Mouse (Mus musculus): Measurements from ENCODE around the gene Dnah17. TPM values are rescaled to one million over a fixed set of nuclear protein-coding genes. Genes with fewer than 3 reads are reported as not detected.

Dnah17 gene
- polyA plus RNA-seq, 1 experiment from 2014 or later: 0.17 TPM

- H3K4me2 ChIP-seq (ENCODE audit: low read depth, low read length, severe bottlenecking): no peak overlapping the region
- no peak for DNase-seq (ENCODE audit: low spot score)
- H3K4me3 ChIP-seq (ENCODE audit: low read depth, low read length): no peak overlapping the region
- no peaks in the 10 kb centered on the region for H3K36me3 ChIP-seq (ENCODE audit: control insufficient read depth, insufficient read depth, low read length)
- no peaks in the 10 kb centered on the region for H3K9me3 ChIP-seq (ENCODE audit: control insufficient read depth, low read length)
- no peaks in the 10 kb centered on the region for H3K4me1 ChIP-seq (replicated peaks; ENCODE audit: control insufficient read depth, insufficient read depth, low read length)
- ATAC-seq (replicated peaks; ENCODE audit: low FRiP score): no peak
- 90% methylated on average over 9 of the region's 9 CpGs for WGBS
- H3K9ac ChIP-seq (ENCODE audit: low read length): no peak overlapping the region
- H3K27me3 ChIP-seq (ENCODE audit: control insufficient read depth, insufficient read depth, low read length): no peaks in the 10 kb centered on the region
- no peak overlapping the region for H3K27ac ChIP-seq (ENCODE audit: low read depth, low read length)
Observed at GRCm38 (mm10) chr11:118150115-118150701, 19.8 kb upstream of the Dnah17 start.

GRCm38 (mm10) chr11:118147877-118148637 lies 17.6 kb upstream of the Dnah17 start:
- Histone ChIP-seq H3K9ac (ENCODE audit: low read length) (no peak overlapping the region), H3K4me1 (replicated peaks; ENCODE audit: control insufficient read depth, insufficient read depth, low read length) (no peaks in the 10 kb centered on the region), H3K36me3 (ENCODE audit: control insufficient read depth, insufficient read depth, low read length) (no peaks in the 10 kb centered on the region), H3K4me2 (ENCODE audit: low read depth, low read length, severe bottlenecking) (no peak overlapping the region), H3K27ac (ENCODE audit: low read depth, low read length) (no peak overlapping the region), H3K4me3 (ENCODE audit: low read depth, low read length) (no peak overlapping the region), H3K9me3 (ENCODE audit: control insufficient read depth, low read length) (no peaks in the 10 kb centered on the region), H3K27me3 (ENCODE audit: control insufficient read depth, insufficient read depth, low read length) (no peaks in the 10 kb centered on the region)
- WGBS: 77% methylated on average over 9 of the region's 9 CpGs
- ATAC-seq (replicated peaks; ENCODE audit: low FRiP score) (no peak), DNase-seq (ENCODE audit: low spot score) (no peak)

- Histone ChIP-seq H3K4me1 (replicated peaks; ENCODE audit: control insufficient read depth, insufficient read depth, low read length) (no peaks in the 10 kb centered on the region; the same call in 1 of the 2 replicates), H3K27ac (ENCODE audit: low read depth, low read length) (no peak overlapping the region), H3K9me3 (ENCODE audit: control insufficient read depth, low read length) (no peaks in the 10 kb centered on the region), H3K4me2 (ENCODE audit: low read depth, low read length, severe bottlenecking) (no peak overlapping the region), H3K27me3 (ENCODE audit: control insufficient read depth, insufficient read depth, low read length) (no peaks in the 10 kb centered on the region), H3K4me3 (ENCODE audit: low read depth, low read length) (no peak overlapping the region), H3K9ac (ENCODE audit: low read length) (no peak overlapping the region), H3K36me3 (ENCODE audit: control insufficient read depth, insufficient read depth, low read length) (no peaks in the 10 kb centered on the region)
- 95% methylated on average over 10 of the region's 10 CpGs for WGBS
- DNase-seq (ENCODE audit: low spot score) (no peak), ATAC-seq (replicated peaks; ENCODE audit: low FRiP score) (no peak)
Observed at GRCm38 (mm10) chr11:118146446-118146845, 16.0 kb upstream of the Dnah17 start.

GRCm38 (mm10) chr11:118145771-118146351 lies 15.4 kb upstream of the Dnah17 start:
- Histone ChIP-seq H3K36me3 (ENCODE audit: control insufficient read depth, insufficient read depth, low read length) (no peaks in the 10 kb centered on the region), H3K9me3 (ENCODE audit: control insufficient read depth, low read length) (no peaks in the 10 kb centered on the region), H3K4me3 (ENCODE audit: low read depth, low read length) (no peak overlapping the region), H3K9ac (ENCODE audit: low read length) (no peak overlapping the region), H3K27me3 (ENCODE audit: control insufficient read depth, insufficient read depth, low read length) (no peaks in the 10 kb centered on the region), H3K4me1 (replicated peaks; ENCODE audit: control insufficient read depth, insufficient read depth, low read length) (no peaks in the 10 kb centered on the region; the same call in 1 of the 2 replicates), H3K4me2 (ENCODE audit: low read depth, low read length, severe bottlenecking) (no peak overlapping the region), H3K27ac (ENCODE audit: low read depth, low read length) (no peak overlapping the region)
- 85% methylated on average over 16 of the region's 16 CpGs for WGBS
- DNase-seq (ENCODE audit: low spot score): no peak
- ATAC-seq (replicated peaks; ENCODE audit: low FRiP score): no peak

GRCm38 (mm10) chr11:118145092-118145491 lies 14.7 kb upstream of the Dnah17 start:
- H3K27me3 ChIP-seq (ENCODE audit: control insufficient read depth, insufficient read depth, low read length): no peaks in the 10 kb centered on the region
- WGBS: 94% methylated on average over 4 of the region's 4 CpGs
- DNase-seq (ENCODE audit: low spot score): no peak

GRCm38 (mm10) chr11:118143731-118144130 lies 13.3 kb upstream of the Dnah17 start:
- no peak overlapping the region for H3K4me3 ChIP-seq (ENCODE audit: low read depth, low read length)
- H3K9me3 ChIP-seq (ENCODE audit: control insufficient read depth, low read length): no peaks in the 10 kb centered on the region
- 92% methylated on average over 4 of the region's 4 CpGs for WGBS
- no peaks in the 10 kb centered on the region for H3K27me3 ChIP-seq (ENCODE audit: control insufficient read depth, insufficient read depth, low read length)
- DNase-seq (ENCODE audit: low spot score) (no peak), ATAC-seq (replicated peaks; ENCODE audit: low FRiP score) (no peak)
- no peak overlapping the region for H3K27ac ChIP-seq (ENCODE audit: low read depth, low read length)
- no peaks in the 10 kb centered on the region for H3K36me3 ChIP-seq (ENCODE audit: control insufficient read depth, insufficient read depth, low read length)
- no peak overlapping the region for H3K4me2 ChIP-seq (ENCODE audit: low read depth, low read length, severe bottlenecking)
- H3K9ac ChIP-seq (ENCODE audit: low read length): no peak overlapping the region
- no peaks in the 10 kb centered on the region; the same call in 1 of the 2 replicates for H3K4me1 ChIP-seq (replicated peaks; ENCODE audit: control insufficient read depth, insufficient read depth, low read length)

More at GRCm38 (mm10) chr11:118145092-118145491, 14.7 kb upstream of the Dnah17 start:
- Histone ChIP-seq H3K4me1 (replicated peaks; ENCODE audit: control insufficient read depth, insufficient read depth, low read length) (no peaks in the 10 kb centered on the region; the same call in 1 of the 2 replicates), H3K4me2 (ENCODE audit: low read depth, low read length, severe bottlenecking) (no peak overlapping the region), H3K27ac (ENCODE audit: low read depth, low read length) (no peak overlapping the region), H3K4me3 (ENCODE audit: low read depth, low read length) (no peak overlapping the region), H3K9me3 (ENCODE audit: control insufficient read depth, low read length) (no peaks in the 10 kb centered on the region), H3K36me3 (ENCODE audit: control insufficient read depth, insufficient read depth, low read length) (no peaks in the 10 kb centered on the region), H3K9ac (ENCODE audit: low read length) (no peak overlapping the region)
- no peak for ATAC-seq (replicated peaks; ENCODE audit: low FRiP score)

- ATAC-seq (replicated peaks; ENCODE audit: low FRiP score) (no peak), DNase-seq (ENCODE audit: low spot score) (no peak)
- no peaks in the 10 kb centered on the region; the same call in 1 of the 2 replicates for H3K9me3 ChIP-seq (ENCODE audit: control insufficient read depth, low read length)
- no peak overlapping the region for H3K4me3 ChIP-seq (ENCODE audit: low read depth, low read length)
- H3K27ac ChIP-seq (ENCODE audit: low read depth, low read length): no peak overlapping the region
- 12% methylated on average over 7 of the region's 7 CpGs for WGBS
- H3K4me2 ChIP-seq (ENCODE audit: low read depth, low read length, severe bottlenecking): no peak overlapping the region
- H3K27me3 ChIP-seq (ENCODE audit: control insufficient read depth, insufficient read depth, low read length): no peaks in the 10 kb centered on the region
- H3K4me1 ChIP-seq (replicated peaks; ENCODE audit: control insufficient read depth, insufficient read depth, low read length): no peaks in the 10 kb centered on the region; the same call in 1 of the 2 replicates
- no peaks in the 10 kb centered on the region for H3K36me3 ChIP-seq (ENCODE audit: control insufficient read depth, insufficient read depth, low read length)
- no peak overlapping the region for H3K9ac ChIP-seq (ENCODE audit: low read length)
Observed at GRCm38 (mm10) chr11:118142547-118143165, 12.2 kb upstream of the Dnah17 start.

GRCm38 (mm10) chr11:118140771-118141565 lies 10.5 kb upstream of the Dnah17 start:
- no peak for ATAC-seq (replicated peaks; ENCODE audit: low FRiP score)
- Histone ChIP-seq H3K36me3 (ENCODE audit: control insufficient read depth, insufficient read depth, low read length) (no peaks in the 10 kb centered on the region), H3K4me1 (replicated peaks; ENCODE audit: control insufficient read depth, insufficient read depth, low read length) (no peaks in the 10 kb centered on the region; the same call in 1 of the 2 replicates), H3K9me3 (ENCODE audit: control insufficient read depth, low read length) (no peaks in the 10 kb centered on the region; the same call in 1 of the 2 replicates), H3K9ac (ENCODE audit: low read length) (no peak overlapping the region), H3K4me3 (ENCODE audit: low read depth, low read length) (no peak overlapping the region), H3K27me3 (ENCODE audit: control insufficient read depth, insufficient read depth, low read length) (no peaks in the 10 kb centered on the region), H3K4me2 (ENCODE audit: low read depth, low read length, severe bottlenecking) (no peak overlapping the region), H3K27ac (ENCODE audit: low read depth, low read length) (no peak overlapping the region)
- DNase-seq (ENCODE audit: low spot score): no peak
- 83% methylated on average over 10 of the region's 10 CpGs for WGBS

All from forebrain, embryonic 11.5 days (tissue).